Mouse (Mus musculus): ENCODE measurements at regions not wholly inside any gene's neighbourhood (a gene's known extent, or its start where the extent isn't known, plus 50 kb on each side); places are given as distances from the start of the nearest gene placed in this dataset.

DNA sequence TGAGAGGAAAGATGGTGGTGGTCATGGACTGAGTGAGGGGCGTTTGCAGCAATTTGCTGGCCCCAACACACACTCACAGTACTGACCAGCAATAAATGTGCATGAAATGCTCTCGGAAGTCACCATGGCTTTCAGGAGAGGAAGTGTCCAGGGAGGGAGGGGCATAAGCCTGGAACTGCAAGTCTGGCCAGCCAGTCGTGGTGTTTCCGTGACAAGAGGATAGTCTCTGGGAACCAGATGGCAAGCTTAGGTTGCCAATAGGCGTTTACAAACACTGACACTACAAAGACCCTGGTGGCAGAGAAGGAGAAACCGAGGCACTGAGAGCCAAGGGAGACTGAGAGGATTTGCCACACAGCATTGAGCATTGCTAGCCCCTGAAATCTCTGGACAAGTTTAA is 132.3 kb upstream of the 1600014C23Rik start:
- no peak for ATAC-seq

DNA sequence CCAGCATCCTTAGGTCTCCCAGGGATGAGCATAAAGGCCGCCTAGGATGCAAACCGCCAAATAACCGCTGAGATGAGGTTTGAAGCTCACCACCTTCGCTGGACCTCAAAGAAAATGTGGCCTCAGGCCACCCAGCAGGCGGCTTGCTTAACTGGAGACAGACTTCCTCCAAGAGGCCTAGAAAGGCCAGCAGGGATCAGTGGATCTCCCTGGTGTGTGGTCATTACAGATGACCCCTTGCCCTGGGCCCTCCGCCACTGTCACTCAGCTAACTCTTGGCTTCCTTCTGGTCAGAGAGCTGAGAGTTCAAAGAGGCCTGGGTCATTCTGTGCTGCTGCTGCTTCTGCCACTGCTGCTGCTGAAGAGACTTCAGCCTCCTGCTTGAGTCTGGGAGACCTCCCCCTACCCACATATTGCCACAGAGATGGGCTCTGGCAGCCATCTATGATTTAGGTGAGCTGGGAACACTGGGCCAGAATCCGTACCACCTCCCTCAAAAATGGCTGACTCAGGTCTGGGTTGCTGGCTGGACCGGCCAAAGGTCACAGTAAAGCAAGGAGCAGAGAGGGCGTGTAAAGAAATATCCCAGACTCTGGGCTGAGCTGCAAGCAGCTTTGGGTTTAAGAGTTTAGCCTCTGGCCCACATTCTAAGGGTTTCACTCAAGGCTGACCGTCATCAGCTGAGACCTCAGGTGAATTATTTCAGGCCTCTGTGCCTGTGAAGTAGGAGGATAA is 130.0 kb upstream of the 1600014C23Rik start:
- ATAC-seq = no peak

DNA sequence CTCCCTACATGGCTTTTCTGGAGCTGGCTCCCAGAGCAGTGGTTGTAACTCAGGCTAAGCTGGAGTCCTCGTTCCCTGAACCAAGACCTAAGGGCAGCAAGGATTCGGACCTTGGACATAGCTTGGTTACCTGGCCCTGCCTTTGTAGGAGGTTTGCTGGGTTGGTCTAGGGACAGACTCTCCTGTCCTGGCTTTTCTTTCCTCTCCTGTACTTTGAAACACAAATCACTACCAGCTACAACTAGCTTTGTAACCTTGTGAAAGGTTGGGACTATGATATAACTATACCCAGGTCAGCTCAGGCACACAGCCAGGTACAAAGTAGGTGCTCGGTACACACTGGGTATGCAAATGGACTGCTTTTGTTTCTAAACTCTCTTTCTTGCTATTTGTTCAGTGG is 129.4 kb upstream of the 1600014C23Rik start:
- no peak for ATAC-seq

DNA sequence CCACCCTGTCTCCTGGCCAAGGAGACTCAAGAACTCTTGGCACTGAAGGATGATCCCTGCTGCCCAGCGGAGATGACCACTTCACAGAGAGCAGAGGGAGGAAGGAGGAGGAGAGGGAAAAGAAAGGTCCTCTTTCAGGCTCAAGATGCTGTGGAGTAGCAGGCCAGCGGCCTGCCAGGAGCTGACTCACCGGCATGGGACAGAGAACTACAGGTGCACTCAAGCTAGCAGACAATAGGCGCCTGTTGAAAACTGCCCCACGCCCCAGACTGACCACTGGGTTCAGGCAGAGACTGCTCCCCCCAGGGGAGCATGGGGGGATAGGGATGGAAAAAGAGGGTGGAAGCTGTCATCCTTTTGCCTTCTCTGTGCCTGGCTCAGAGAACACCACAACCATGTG is 125.8 kb upstream of the 1600014C23Rik start:
- ATAC-seq = no peak

DNA sequence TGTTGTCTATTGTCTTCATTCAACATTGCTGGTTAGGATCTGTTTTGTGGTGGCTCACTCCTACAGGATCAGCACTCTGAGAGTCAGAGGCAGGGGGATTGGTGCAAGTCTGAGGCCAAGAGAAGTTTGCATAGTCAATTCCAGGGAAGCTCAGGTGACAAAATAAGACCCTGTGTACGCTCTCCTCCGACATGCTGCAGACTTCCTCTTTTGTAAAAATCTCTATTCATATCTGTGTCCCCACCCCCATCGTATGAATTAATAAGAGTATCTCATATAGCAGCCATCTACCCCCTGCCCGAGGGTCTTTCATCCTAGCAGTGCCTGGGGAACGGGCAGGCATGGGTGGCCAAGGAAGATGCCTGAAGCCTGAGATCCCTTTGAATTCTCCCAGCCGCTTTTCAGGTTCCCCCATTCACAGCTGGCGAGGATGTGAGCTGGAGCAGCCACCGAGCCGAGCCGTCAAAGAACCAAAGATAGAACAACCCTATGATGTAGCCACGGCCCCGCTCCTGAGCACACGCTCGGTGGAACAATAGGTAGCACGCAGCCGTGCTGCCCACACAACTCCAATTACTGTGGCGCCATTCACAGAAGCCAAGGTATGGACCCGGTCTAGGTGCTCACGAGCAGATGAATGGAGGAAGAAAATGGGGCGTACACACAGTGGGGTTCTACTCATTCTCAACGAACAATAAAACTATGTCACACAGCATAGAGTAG is 120.4 kb upstream of the 1600014C23Rik start:
- no peak for ATAC-seq

DNA sequence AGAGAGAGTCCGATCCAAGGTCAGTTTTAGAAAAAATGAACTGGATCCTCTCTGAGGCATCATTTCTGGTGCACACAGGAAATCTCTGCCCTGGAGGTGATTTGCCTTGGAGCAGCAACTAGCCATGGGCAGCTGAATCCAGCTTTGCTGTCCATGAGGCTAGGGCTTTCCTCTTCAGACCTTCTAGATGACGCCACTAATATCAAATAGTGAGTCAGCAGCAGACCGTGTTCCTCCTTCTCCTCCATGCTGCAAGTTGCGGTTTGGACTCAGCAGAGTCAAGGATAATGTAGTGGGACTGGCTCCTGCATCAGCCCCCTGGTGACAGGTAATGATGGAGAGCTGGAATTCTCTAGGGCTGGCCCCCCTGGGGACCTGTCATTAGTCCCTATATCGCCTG is 118.8 kb upstream of the 1600014C23Rik start:
- no peak for ATAC-seq

DNA sequence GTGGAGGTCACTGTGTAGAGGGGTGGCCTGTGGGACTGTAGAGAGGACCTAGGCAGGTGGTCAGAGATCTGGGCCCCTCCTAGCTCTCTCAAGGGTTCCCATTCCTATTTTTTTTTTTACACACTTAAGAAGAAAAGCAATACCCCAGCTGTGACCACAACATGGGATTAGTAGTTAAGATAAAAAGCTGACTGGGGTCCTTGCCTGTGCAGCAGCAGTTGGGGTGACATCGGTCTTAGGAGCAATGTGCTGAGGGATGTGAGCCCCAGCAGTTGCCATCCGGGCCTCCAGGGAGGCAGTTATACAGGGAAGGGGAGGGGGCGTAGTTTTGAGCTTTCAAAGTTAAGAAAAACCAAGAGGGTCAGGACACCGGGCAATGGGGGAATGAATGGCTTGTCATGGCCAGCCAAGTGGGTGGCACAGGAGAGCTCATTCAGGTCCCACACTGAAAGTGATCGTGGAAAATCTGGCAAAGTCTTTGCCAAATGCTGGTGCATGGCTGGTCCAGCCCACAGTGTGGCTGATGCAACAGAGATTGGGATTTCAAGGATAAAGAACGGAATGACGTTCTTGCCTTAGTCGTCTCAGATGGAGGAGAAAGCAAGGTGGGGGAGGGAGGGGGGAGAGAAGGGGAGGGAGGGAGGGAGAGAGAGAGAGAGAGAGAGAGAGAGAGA is 118.2 kb upstream of the 1600014C23Rik start:
- no peak for ATAC-seq

DNA sequence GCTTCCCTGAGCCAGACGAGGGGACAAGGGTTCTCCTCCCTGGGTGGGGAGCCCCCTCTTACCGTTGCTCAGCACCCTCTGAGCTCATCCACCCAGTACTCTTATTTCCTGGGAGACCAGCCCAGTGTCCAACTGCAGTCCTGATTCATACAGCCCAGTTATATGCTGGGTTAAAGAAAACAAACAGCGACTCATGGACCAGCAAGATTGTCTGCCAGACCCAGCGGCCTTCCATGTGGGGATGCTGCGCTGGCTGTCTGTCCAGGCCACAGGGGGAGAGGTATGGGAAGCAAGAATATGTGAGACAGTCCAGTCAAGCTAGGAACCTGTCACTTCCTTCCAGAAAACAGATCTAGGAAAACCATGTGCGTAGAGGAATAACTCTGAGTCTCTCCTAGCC is 117.3 kb upstream of the 1600014C23Rik start:
- ATAC-seq = no peak

DNA sequence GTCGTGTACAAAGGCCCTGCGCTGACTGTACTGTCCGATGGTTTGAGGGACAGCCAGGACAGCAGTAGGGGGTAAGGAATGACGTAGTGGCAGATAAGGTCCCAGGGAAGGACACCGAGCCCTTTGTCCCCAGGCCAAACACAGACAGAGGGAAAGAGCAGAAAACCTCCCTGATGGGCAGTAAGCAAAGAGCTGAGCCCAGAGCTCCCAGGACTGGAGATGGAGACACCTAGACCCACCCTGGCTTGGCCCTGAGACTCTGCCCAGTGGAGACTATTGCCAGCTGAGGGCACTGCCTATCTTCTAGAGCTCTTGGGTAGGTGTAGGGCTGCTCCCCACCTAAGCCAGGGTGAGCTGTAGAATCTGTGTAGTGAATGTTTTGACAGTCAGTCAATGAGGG is 116.5 kb upstream of the 1600014C23Rik start:
- no peak for ATAC-seq

DNA sequence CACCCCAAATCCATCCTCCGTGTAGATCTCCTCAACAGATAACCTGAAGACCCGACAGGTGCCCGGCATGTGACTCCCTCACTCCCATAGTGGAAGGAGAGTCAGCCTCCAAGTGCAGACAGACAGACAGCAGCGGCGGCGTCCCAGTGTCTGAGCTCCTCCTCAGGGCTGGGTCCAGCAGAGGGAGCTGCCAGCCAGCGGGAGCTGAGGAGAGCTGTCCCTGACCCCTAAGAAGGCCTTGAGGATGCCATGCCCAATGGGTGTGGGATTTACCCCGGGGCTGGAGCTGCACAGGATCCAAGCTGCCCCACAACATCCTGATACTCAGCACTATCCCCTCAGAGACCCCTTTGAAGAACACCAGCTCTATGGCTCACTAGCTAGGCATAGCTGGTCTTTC is 115.0 kb upstream of the 1600014C23Rik start:
- no peak for ATAC-seq

DNA sequence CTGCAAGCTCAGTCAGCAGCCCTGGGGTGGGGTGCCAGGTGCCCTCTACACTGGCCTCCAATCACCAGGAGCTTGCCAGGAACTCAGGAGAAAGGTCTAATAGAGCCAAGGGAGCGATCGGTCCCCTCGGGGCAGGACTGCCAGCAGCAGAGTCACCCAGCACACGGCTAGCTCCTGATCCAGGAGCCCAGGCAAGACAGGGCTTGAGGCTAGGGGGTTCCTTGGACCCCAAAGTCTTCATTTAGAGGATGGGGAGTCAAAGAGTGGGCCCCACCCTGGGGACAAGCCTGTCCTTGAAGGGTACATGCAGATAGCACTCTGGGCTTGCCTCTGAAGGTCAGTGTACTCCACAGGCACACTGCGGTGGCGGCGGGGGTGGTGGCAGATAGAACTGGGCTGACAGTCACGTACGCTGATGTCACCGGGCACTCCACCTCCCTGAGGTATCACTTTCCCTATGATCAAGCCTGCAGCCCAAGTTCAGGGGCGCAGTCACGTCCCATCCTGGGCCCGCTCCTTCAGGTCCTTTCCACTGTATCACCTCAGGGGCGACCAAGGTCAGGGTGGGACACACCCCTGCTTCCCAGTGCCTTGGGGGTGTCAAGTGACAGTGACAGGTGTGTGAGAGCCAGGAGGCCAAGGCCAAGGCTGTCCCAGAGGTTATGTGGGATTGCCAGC is 114.2 kb upstream of the 1600014C23Rik start:
- no peak for ATAC-seq

DNA sequence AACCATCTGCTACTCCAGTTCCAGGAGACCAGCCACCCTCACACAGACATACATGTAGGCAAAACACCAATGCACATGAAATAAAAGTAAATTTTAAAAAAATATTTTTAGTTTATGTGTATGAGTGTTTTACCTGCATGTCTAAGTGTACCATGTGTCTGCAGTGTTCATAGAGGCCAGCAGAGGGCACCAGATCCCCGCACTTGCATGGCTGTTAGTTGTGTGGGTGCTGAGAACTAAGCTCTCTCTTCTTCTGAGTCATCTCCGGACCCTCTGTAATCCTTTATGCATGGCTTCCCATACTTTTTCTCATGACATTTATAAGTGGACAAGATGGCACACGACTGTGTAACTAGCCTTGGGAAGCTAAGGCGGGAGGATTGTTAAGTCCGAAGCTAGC is 112.2 kb upstream of the 1600014C23Rik start:
- ATAC-seq = no peak

DNA sequence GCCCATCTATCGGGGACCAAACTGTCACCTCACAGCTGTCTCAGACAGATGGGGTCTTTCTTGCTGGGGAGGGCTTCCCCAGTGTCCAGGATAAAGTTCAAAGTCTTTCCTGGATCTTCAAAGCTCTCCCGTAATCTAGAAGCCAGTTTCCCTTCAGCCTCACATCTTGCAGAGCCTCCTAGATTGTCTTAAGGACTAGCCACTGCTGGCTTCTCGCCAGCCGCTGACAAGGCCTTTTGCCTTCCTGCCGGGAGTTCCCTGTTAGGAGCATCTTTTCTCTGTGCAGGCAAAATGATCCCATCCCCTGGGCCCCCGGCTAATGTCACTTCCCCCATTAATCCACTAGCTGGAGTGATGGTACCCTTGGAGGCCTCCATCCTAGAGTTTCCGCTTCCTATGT is 103.1 kb upstream of the 1600014C23Rik start:
- ATAC-seq = no peak

DNA sequence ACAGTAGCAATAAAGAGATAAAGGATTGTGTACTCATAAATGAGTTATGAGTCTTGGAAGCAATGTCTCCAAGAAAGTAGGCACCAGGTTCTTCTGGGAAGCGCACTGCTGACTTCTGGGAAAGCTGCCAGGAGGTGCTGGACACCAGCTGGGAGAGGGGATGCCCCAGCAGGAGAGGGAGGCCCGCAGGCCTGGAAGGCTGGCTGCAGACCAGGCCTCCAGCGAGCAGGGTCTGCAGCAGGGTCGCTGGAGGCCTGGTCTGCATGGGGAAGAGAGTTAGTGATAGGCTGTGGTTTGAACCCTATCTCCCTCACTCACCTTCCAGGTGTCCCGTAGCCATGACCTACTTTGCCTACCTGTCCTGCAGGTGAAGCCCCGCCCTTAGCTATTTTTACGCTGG is 102.6 kb upstream of the 1600014C23Rik start:
- ATAC-seq = no peak

DNA sequence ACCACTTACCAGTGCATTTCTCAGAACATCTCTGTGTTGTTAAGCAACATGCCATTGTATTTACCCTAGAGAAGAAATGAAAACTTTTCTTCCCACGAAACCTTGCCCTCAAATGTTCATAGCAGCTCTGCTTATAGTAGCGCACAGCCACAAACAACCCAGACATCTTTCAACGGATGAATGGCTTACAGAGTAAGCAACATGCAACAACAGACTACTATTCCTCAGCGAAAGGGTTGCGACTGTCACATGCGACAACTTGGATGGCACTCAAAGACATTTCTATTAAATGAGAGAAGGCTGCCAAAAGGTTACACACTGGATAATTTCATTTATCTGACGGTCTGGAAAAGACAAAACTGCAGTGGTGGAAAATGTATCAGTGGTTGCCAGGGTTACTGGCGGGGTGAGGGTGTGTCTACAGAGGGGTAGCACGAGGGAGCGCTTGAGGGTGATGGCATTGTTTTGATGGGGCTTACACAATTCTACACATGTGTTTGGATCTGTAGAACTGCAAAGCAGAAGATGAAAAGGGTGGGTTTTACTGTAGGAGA is 101.0 kb upstream of the 1600014C23Rik start:
- no peak for ATAC-seq

DNA sequence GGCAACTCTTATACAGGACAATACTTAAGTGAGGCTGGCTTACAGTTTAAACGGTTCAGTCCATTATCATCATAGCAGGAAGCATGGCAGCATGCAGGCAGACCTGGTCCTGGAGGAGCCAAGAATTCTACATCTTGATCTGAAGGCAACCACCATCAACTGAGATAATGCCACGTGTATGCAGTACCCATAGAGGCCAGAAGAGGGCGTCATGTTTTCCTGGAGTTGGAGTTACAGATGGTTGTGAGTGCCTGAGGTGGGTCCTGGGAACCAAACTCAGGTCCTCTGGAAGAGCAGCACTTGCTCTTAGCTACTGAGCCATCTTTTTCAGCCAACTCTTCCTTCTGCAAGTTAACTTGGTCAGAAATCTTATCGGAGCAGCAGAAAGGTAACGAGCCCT is 96.7 kb upstream of the 1600014C23Rik start:
- ATAC-seq = no peak

DNA sequence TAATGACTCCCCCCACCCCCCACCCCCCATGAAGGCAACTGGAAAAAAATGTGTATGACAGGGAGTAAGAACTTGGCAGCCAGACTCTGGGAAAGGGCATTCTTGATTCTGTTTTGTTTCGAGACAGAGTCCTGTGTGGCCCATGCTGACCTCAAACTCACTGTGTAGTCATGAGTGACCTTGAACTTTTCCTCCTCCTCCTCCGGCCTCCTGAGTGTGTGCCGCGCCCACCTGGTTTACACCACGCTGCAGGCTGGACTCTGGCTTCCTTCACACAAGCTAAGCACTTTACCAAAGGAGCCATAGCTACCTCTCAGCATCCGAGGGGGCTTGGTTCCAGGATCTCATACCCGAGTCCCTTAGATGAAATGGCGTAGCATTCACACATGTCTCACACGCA is 95.9 kb upstream of the 1600014C23Rik start:
- ATAC-seq = no peak

DNA sequence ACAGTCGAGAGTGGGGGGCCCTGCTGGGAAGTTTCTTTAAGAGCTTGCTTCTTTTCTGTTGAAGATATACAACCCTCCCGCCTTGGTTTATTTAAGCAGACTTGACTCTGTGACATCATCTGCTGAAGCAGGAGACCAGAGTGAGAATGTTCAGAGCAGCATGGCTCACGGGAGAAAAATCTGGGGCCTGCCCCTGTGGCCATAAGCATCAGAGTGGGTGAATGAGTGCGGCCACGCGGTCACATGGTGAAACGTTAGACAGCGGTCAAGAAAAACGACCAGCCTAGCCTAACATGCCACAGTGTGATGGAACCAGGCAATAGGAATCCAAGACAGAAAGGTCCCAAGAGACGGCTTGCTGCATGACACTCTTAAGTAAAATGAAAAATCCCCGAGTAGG is 95.2 kb upstream of the 1600014C23Rik start:
- no peak for ATAC-seq

DNA sequence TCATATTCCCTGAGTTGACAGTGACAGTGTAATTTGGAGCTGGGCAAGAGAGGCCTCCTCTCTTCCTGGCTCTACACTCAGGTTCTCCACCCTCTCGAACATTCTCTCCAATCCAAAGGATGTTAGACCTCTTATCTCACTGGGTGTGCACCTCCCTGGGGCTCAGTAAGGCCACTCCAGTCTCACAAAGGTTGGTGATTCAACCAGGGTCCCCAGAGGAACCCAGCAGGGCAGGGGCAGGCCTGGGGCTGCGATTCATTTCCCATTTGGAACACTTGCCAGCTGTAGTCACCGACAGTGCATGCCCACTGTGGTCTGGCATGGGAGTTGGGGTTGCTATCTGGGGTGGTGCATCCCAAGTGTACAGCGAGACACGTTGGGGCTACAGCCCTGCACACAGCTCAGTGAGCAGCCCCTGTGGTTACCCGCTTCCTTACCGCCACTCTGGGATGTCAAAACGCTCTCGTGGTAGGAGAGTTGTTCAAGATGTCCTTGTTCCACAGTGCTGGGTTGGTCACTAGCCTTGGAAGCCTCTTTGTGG is 94.7 kb upstream of the 1600014C23Rik start:
- ATAC-seq = no peak

DNA sequence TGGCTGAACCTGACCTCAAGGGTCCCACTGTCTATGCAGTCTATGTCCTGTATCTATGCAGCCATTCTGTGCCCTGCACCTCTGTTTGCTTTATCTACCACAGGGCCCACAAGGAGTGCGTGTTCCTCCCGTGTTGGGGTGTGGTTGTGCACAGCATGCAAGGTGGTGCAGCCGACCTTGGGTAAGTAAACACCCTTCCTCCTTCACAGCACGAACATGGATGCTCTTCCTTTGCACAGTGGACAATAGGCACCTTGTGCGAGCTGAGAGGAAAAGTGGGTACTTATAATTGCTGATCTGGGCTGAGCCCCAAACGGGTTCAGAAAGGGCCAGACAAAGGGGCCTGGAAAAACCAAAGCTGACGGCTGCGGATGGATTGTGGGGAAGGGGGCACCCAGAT is 91.3 kb upstream of the 1600014C23Rik start:
- no peak for ATAC-seq

DNA sequence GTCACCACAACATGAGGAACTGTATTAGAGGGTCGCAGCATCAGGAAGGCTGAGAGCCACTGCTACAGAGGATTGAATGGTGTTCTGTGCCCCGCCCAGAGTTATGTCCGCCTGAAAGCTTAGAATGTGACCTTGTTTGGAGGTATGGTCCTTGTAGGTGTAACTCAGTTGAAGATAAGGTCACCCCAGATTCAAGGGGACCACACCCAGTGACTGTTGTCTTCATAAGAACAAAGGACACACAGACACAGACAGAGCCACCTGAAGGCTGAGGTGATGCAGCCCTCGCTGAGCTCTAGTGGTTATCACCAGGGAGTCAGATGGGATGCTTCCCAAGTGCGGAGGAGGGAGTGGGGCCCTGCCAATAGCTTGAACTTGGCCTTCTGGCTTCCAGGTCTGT is 89.9 kb upstream of the 1600014C23Rik start:
- ATAC-seq = no peak

DNA sequence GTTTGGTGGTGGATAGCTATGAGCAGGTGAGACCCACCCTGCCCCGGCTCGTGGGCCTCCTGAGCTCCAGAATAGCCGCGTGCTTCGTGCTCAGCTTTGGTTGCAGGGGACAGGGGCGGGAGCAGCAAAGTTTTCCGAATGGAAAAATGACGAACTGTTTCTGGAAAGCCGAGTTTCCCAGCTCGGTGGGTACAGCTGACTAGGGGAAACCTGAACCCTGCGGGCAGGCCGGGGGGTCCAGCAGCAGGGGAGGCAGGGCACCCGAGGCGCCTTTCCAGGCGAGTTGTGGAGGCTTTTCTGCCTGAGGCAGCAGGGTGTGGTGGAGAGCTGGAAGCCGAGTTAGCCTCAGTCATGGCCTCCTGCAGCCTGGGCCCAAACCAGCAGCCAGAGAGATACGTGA is 88.8 kb upstream of the 1600014C23Rik start:
- no peak for ATAC-seq

DNA sequence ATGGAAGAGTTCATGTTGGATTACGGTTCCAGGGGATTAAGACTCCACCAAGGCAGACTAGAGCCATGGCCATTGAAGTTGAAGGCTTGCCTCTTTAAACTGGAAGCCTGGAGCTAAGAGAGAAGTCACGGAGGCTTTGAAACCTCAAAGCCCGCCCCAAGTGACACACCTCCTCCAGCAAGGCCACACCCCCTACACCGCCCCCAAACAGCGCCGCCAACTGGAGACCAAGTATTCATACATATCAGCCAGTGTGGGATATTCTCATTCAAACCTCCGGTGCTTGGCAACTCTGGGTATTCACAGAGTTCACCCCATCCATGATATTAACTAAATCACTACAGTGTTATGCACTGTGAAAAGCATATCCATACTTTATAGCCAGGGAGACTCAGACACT is 87.7 kb upstream of the 1600014C23Rik start:
- no peak for ATAC-seq
